Mouse (Mus musculus) kidney, adult 2 months (tissue): Measurements from ENCODE around the gene 4930415O20Rik. TPM values are rescaled to one million over a fixed set of nuclear protein-coding genes. Genes with fewer than 3 reads are reported as not detected.
A peak's percentile ranks its signal among the peaks of the same experiment; 100 is the strongest.

ENCODE experiments used
- DNase-seq: peaks from one replicate; pipeline ENCODE4 v3.0.0; 2021
- H3K27ac ChIP-seq: fragments of 200-500 bp; 2 replicates; pipeline ENCODE4 v1.5.1; 2012; ENCODE audit warnings: low read depth, low read length, control low read depth, inconsistent platforms; ENCODE audit not compliant: insufficient read depth
- H3K27me3 ChIP-seq: fragments of 200-500 bp; replicated peaks from 2 replicates; pipeline ENCODE4 v1.6.1; 2012; ENCODE audit warnings: mild to moderate bottlenecking, moderate library complexity, low read length, inconsistent platforms; ENCODE audit not compliant: control insufficient read depth, insufficient read depth
- H3K36me3 ChIP-seq: fragments of 200-500 bp; 2 replicates; pipeline ENCODE4 v1.6.1; 2012; ENCODE audit warnings: mild to moderate bottlenecking, moderate library complexity, low read length, inconsistent platforms; ENCODE audit not compliant: control insufficient read depth, insufficient read depth
- H3K4me1 ChIP-seq: fragments of 200-500 bp; 2 replicates; pipeline ENCODE4 v1.6.1; 2011; ENCODE audit warnings: low read length; ENCODE audit not compliant: control insufficient read depth, insufficient read depth
- H3K4me3 ChIP-seq: fragments of 200-500 bp; 2 replicates; pipeline ENCODE4 v1.5.1; 2011; ENCODE audit warnings: mild to moderate bottlenecking, low read depth, low read length, control low read depth; ENCODE audit not compliant: insufficient read depth
- CTCF ChIP-seq: fragments of 200-500 bp; conservative IDR thresholded peaks from 2 replicates; pipeline ENCODE4 v1.5.1; 2011; ENCODE audit warnings: low read depth, mild to moderate bottlenecking, control low read depth, low read length, moderate library complexity, mixed read lengths; ENCODE audit not compliant: insufficient read depth, insufficient read length
- POLR2A ChIP-seq: fragments of 200-500 bp; IDR thresholded peaks from one replicate; pipeline ENCODE4 v1.6.1; 2011; ENCODE audit warnings: low read depth, low read length, control low read depth
- WGBS: fragments of 180-500 bp; shearing (Covaris S2); methylation state at CpG from one replicate; pipeline ENCODE4 v1.1.7; 2018; 5-methylcytosine and 5-hydroxymethylcytosine counted together
- polyA plus RNA-seq: library from polyadenylated mRNA; depleted of rRNA; stranded (reverse); fragments of >200 nt; gene quantifications from 2 replicates; pipeline ENCODE4 v1.2.3, GENCODE M21; 2012

4930415O20Rik gene
- polyA plus RNA-seq, 1 experiment, result 1.0 TPM

- WGBS, result 54% methylated on average over 5 of the region's 5 CpGs
- Histone ChIP-seq H3K4me1 (no peaks in the 10 kb centered on the region), H3K27me3 (no peaks in the 10 kb centered on the region), H3K4me3 (no peak overlapping the region), H3K27ac (no peak overlapping the region), H3K36me3 (no peaks in the 10 kb centered on the region)
- no peak for DNase-seq
- TF ChIP-seq CTCF (no peak), POLR2A (no peak)
Observed at GRCm38 (mm10) chr15:98623361-98623821, 52.6 kb downstream of the 4930415O20Rik start.

DNA sequence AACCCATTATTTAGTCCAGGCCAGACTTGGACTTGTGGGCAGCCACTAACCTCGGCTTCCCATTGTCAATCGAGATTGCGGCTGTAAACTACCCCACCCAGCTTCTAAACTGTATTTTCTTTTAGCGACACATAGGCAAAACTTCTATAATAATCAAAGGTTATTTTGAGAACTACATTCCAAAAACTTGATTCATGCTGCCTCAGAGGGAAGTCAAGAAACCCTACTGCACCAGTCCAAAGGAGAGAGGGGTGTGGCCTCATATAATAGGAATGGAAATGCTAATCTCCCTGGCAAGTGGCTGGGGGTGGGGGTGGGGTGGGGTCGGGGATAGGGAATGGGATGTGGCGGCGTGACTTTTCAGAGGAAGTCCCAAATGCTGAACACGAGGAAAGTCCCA is 55.3 kb downstream of the 4930415O20Rik start:
- Histone ChIP-seq H3K4me3 (no peak overlapping the region), H3K4me1 (no peaks in the 10 kb centered on the region), H3K27ac (peak overlapping the region; percentile 30; the same call in 1 of the 2 replicates), H3K27me3 (no peaks in the 10 kb centered on the region), H3K36me3 (no peaks in the 10 kb centered on the region)
- no peak for DNase-seq
- WGBS, result 8% methylated on average over 8 of the region's 8 CpGs
- TF ChIP-seq CTCF (no peak), POLR2A (no peak)

DNA sequence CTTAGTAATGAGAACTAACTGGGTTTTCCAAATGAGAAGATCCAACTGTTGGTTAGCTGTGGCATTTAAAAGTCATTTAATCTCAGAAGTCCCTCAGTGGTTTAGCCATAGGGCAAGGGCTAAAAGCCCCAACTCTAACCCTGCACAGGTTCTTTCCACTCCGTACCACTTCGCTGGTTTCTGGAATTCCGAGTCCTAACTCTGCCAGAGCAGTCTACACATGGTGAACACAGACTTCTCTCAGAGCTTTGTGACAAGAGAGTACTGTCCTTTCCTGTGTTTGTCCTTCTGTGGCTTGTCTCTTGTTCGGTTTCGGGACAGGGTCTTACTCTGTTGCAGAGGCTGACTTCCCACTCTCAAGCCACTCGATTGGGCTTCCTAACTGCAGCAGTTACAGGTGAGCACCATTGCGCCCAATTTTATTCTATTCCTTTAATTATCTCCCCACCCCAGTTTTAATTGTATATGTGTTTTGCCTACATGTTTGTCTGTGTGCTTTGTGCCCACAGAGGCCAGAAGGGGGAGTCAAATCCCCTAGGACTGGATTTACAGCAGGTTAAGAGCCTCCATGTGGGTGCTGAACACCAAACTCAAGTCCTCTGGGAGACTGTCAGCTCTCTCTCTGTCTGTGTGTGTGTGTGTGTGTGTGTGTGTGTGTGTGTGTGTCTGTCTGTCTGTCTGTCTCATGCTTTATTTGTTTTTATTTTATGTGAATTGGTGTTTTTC is 55.8 kb downstream of the 4930415O20Rik start:
- 52% methylated on average over 7 of the region's 7 CpGs for WGBS
- Histone ChIP-seq H3K4me3 (no peak overlapping the region), H3K27me3 (no peaks in the 10 kb centered on the region), H3K27ac (peak overlapping the region; percentile 46; the same call in 1 of the 2 replicates), H3K36me3 (no peaks in the 10 kb centered on the region), H3K4me1 (no peaks in the 10 kb centered on the region)
- peak; percentile 47 for DNase-seq
- TF ChIP-seq POLR2A, result no peak
- no peak for TF ChIP-seq CTCF

- H3K4me3 ChIP-seq, result no peak overlapping the region
- no peak for DNase-seq
- no peaks in the 10 kb centered on the region for H3K36me3 ChIP-seq
- no peaks in the 10 kb centered on the region for H3K4me1 ChIP-seq
- no peak overlapping the region for H3K27ac ChIP-seq
- WGBS, result 30% methylated on average over 20 of the region's 20 CpGs
- TF ChIP-seq POLR2A (no peak), CTCF (no peak)
- H3K27me3 ChIP-seq, result no peaks in the 10 kb centered on the region
Observed at GRCm38 (mm10) chr15:98628589-98629254, 57.9 kb downstream of the 4930415O20Rik start.

GRCm38 (mm10) chr15:98629464-98629863 is 58.7 kb downstream of the 4930415O20Rik start:
- H3K4me3 ChIP-seq, result no peak overlapping the region
- TF ChIP-seq CTCF, result no peak
- no peak for TF ChIP-seq POLR2A
- no peak for DNase-seq
- H3K27me3 ChIP-seq, result no peaks in the 10 kb centered on the region
- H3K36me3 ChIP-seq, result no peaks in the 10 kb centered on the region
- H3K4me1 ChIP-seq, result no peaks in the 10 kb centered on the region
- 64% methylated on average over 6 of the region's 6 CpGs for WGBS
- no peak overlapping the region for H3K27ac ChIP-seq

DNA sequence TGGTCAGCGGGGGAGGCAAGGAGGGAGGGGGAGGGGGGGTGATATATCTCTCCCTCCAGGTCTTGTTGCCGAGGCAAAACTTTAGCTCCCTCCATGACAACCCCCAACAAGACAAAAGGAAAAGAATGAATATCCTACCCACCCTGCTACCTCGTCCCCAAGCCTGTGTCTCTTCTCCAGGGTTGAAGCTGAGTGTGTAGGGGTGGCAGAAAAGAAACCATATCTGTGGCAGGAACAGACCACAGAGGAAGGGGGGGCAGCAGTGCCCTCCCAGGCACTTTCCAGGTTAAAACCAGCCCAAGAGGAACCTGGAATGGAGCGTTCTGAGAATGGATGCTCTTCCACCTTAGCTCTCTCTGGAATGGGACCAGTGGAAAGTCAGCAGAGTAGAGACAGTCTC is 59.7 kb downstream of the 4930415O20Rik start, which contains the start of gene Cacnb3:
Cacnb3 (plus strand) TSS at position 301 of the 400 bp plus-strand sequence.
- DNase-seq, result no peak
- no peaks in the 10 kb centered on the region for H3K36me3 ChIP-seq
- H3K4me1 ChIP-seq, result no peaks in the 10 kb centered on the region
- TF ChIP-seq POLR2A (no peak), CTCF (no peak)
- peak within 1 kb of the TSS; percentile 27; the same call in 1 of the 2 replicates for H3K4me3 ChIP-seq
- 0 out of 2 replicates have a peak, but pooled peaks cover under 1% of the 10 kb centered on the region for H3K27me3 ChIP-seq
- H3K27ac ChIP-seq, result no peak within 1 kb of the TSS
- 57% methylated on average over 4 of the region's 4 CpGs for WGBS

DNA sequence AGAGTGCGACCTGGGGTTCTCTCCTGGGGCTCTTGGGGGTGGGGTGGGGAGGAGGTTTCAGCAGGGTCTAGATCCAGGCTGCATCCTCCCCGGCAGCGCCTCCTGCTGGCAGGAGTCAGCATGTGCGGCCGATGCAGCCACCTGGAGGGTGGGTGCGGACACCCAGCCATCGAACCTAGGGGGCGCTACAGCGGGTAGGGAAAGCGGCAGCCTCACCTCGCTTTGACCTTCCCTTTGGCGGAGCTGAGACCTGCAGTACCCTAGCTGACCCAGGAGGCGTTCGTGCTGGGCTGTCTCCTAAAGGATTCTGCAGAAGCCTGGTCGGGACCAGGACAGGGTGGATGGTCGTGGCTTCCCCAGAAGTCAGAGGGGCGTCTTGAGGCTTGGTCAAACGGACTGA is 60.7 kb downstream of the 4930415O20Rik start:
- Histone ChIP-seq H3K4me1 (no peaks in the 10 kb centered on the region), H3K27ac (no peak overlapping the region), H3K27me3 (0 out of 2 replicates have a peak, but pooled peaks cover 2% of the 10 kb centered on the region), H3K4me3 (peak overlapping the region; percentile 27; the same call in 1 of the 2 replicates), H3K36me3 (no peaks in the 10 kb centered on the region)
- TF ChIP-seq POLR2A, result no peak
- TF ChIP-seq CTCF, result peak; percentile 74
- under 1% methylated on average over 18 of the region's 18 CpGs for WGBS
- DNase-seq, result peak; percentile 62
